Mouse (Mus musculus): ENCODE measurements at regions not wholly inside any gene's neighbourhood (a gene's known extent, or its start where the extent isn't known, plus 50 kb on each side); places are given as distances from the start of the nearest gene placed in this dataset.
"Not testable (repeated sequence)": the region's sequence is repeated elsewhere in the genome, so short reads cannot be mapped to it uniquely, and the experiment has no call there.

DNA sequence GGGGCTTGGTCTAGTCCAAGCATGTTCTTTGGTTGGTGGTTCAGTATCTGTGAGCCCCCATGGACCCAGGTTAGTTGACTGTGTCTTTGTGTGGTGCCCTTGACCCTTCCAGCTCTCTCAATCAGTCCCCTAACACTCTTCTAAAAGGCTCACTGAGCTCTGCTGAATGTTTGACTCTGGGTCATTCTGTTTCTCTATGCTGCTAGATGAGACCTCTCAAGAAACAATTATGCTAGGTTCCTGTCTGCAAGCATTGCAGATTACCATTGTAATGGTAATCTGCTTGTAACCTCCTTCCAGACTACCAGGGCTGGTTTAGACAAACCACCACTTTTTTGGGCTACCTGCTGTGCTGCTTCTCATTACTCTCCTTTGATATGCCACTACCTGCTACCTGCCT, 2863.9 kb downstream of the Gm37988 start:
- H3K27me3 ChIP-seq (ENCODE audit: control insufficient read depth, insufficient read depth, low read length), result no peaks in the 10 kb centered on the region
- H3K9me3 ChIP-seq (ENCODE audit: control insufficient read depth, low read length), result no peaks in the 10 kb centered on the region
- no peak overlapping the region for H3K27ac ChIP-seq (ENCODE audit: low read depth, low read length)
- no peaks in the 10 kb centered on the region for H3K4me1 ChIP-seq (replicated peaks; ENCODE audit: control insufficient read depth, insufficient read depth, low read length)
- no peak overlapping the region for H3K4me3 ChIP-seq (ENCODE audit: low read depth, low read length)
- H3K9ac ChIP-seq (ENCODE audit: low read length), result no peak overlapping the region
- no peak for DNase-seq (ENCODE audit: low spot score)
- H3K36me3 ChIP-seq (ENCODE audit: control insufficient read depth, insufficient read depth, low read length), result no peaks in the 10 kb centered on the region
- H3K4me2 ChIP-seq (ENCODE audit: low read depth, low read length, severe bottlenecking), result no peak overlapping the region
- ATAC-seq (replicated peaks; ENCODE audit: low FRiP score), result no peak

DNA sequence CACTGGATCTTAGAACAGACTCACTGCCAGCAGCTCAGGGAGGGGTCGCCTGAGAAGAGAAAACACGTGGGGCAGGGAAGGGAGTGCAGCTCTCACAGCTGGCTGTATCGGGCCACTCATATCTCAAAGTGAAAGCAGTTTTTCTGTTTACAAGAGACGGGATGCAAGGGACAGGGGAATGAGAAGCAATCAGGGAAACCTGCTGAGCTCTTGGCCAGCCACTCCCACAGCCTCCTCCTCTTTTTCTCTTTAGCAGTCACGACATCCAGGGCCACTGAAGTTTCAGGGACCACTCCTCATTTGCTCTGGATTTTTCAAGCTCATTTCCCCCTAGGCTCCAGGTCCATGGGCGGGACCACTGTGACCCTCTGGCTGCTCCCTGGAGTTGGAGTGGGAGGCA, 2901.5 kb downstream of the Gm37988 start:
- not testable (repeated sequence) for H3K9ac ChIP-seq (ENCODE audit: low read length); H3K36me3 ChIP-seq (ENCODE audit: control insufficient read depth, insufficient read depth, low read length); H3K27me3 ChIP-seq (ENCODE audit: control insufficient read depth, insufficient read depth, low read length); H3K4me2 ChIP-seq (ENCODE audit: low read depth, low read length, severe bottlenecking); ATAC-seq (replicated peaks; ENCODE audit: low FRiP score); H3K4me1 ChIP-seq (replicated peaks; ENCODE audit: control insufficient read depth, insufficient read depth, low read length); H3K27ac ChIP-seq (ENCODE audit: low read depth, low read length); DNase-seq (ENCODE audit: low spot score); H3K4me3 ChIP-seq (ENCODE audit: low read depth, low read length); H3K9me3 ChIP-seq (ENCODE audit: control insufficient read depth, low read length)
- WGBS, result 89% methylated on average over 6 of the region's 6 CpGs

DNA sequence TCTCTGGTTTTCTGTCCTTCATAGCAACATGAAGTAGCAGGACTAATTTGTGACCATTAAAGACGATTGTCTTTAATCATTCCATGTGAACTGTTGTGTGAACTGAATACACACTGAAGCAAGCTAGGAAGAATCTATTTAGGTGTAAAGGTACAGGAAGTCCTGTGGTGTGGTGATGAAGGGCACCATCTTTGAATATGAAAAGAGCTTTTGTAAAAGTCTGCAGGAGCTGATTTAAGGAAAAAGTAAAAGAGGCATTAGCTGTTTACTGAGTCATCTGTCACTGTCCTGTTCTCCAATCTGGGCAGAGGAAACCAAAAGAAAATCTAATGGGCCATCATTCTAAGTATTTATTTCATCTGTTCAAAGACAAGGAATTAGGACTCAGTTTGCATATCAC, 2925.0 kb downstream of the Gm37988 start:
- Histone ChIP-seq H3K36me3 (ENCODE audit: control insufficient read depth, insufficient read depth, low read length) (no peaks in the 10 kb centered on the region), H3K4me1 (replicated peaks; ENCODE audit: control insufficient read depth, insufficient read depth, low read length) (no peaks in the 10 kb centered on the region), H3K4me3 (ENCODE audit: low read depth, low read length) (no peak overlapping the region), H3K27me3 (ENCODE audit: control insufficient read depth, insufficient read depth, low read length) (no peaks in the 10 kb centered on the region), H3K4me2 (ENCODE audit: low read depth, low read length, severe bottlenecking) (no peak overlapping the region), H3K9ac (ENCODE audit: low read length) (no peak overlapping the region), H3K27ac (ENCODE audit: low read depth, low read length) (no peak overlapping the region), H3K9me3 (ENCODE audit: control insufficient read depth, low read length) (no peaks in the 10 kb centered on the region)
- WGBS, result 61% methylated on average over 1 of the region's 1 CpGs
- DNase-seq (ENCODE audit: low spot score) (no peak), ATAC-seq (replicated peaks; ENCODE audit: low FRiP score) (no peak)

DNA sequence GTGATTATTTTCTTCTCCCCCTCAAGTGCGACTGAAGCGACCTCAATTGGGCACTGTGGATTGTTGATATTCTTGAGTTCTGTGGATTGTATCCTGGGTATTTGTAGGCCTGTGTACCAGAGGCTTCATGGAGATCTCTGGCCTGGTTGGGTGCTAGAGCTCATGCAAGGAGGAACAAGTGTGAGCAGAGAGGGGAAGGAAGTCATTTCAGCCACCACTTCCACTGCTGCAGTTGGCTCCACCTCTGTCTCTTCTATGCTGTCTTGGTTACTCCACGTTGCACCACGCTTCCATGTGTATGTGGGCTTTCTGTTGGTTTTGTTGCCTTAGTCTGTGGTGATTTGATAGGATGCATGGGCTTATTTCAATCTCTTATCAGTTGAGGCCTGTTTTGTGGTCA, 2929.6 kb downstream of the Gm37988 start:
- Histone ChIP-seq H3K9me3 (ENCODE audit: control insufficient read depth, low read length) (no peaks in the 10 kb centered on the region), H3K36me3 (ENCODE audit: control insufficient read depth, insufficient read depth, low read length) (no peaks in the 10 kb centered on the region), H3K27me3 (ENCODE audit: control insufficient read depth, insufficient read depth, low read length) (no peaks in the 10 kb centered on the region), H3K27ac (ENCODE audit: low read depth, low read length) (no peak overlapping the region), H3K9ac (ENCODE audit: low read length) (no peak overlapping the region), H3K4me1 (replicated peaks; ENCODE audit: control insufficient read depth, insufficient read depth, low read length) (no peaks in the 10 kb centered on the region), H3K4me2 (ENCODE audit: low read depth, low read length, severe bottlenecking) (no peak overlapping the region), H3K4me3 (ENCODE audit: low read depth, low read length) (no peak overlapping the region)
- DNase-seq (ENCODE audit: low spot score) (no peak), ATAC-seq (replicated peaks; ENCODE audit: low FRiP score) (no peak)
- WGBS, result 87% methylated on average over 4 of the region's 4 CpGs

DNA sequence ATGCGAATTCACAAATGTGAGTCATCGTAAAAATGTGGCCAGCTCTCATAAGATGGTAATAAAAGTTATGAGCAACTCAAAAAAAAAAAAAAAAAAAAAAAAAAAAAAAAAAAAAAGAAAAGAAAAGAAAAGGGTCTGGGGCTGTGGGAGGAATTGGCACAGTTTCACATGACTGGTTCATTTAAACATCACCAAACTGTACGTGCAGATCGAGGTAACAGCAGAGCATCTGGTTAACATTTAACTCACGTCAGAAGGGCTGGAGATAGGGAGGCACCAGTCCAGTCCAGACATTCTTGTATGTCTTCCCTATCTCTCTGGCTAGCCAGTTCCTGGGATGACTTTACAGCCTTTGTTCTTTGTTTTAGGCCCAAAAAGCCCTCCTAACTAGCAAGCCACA, 2938.2 kb downstream of the Gm37988 start:
- Histone ChIP-seq H3K27me3 (ENCODE audit: control insufficient read depth, insufficient read depth, low read length) (no peaks in the 10 kb centered on the region), H3K9me3 (ENCODE audit: control insufficient read depth, low read length) (no peaks in the 10 kb centered on the region), H3K27ac (ENCODE audit: low read depth, low read length) (no peak overlapping the region), H3K36me3 (ENCODE audit: control insufficient read depth, insufficient read depth, low read length) (no peaks in the 10 kb centered on the region), H3K9ac (ENCODE audit: low read length) (no peak overlapping the region), H3K4me1 (replicated peaks; ENCODE audit: control insufficient read depth, insufficient read depth, low read length) (no peaks in the 10 kb centered on the region), H3K4me3 (ENCODE audit: low read depth, low read length) (no peak overlapping the region), H3K4me2 (ENCODE audit: low read depth, low read length, severe bottlenecking) (no peak overlapping the region)
- 96% methylated on average over 5 of the region's 5 CpGs for WGBS
- DNase-seq (ENCODE audit: low spot score), result no peak
- no peak for ATAC-seq (replicated peaks; ENCODE audit: low FRiP score)

GRCm38 (mm10) chr1:7776720-7777119, 2969.0 kb downstream of the Gm37988 start:
- H3K9ac ChIP-seq (ENCODE audit: low read length), result no peak overlapping the region
- H3K4me2 ChIP-seq (ENCODE audit: low read depth, low read length, severe bottlenecking), result no peak overlapping the region
- H3K27me3 ChIP-seq (ENCODE audit: control insufficient read depth, insufficient read depth, low read length), result no peaks in the 10 kb centered on the region
- H3K4me3 ChIP-seq (ENCODE audit: low read depth, low read length), result no peak overlapping the region
- H3K27ac ChIP-seq (ENCODE audit: low read depth, low read length), result no peak overlapping the region
- WGBS, result 4% methylated on average over 1 of the region's 1 CpGs
- H3K36me3 ChIP-seq (ENCODE audit: control insufficient read depth, insufficient read depth, low read length), result no peaks in the 10 kb centered on the region
- no peaks in the 10 kb centered on the region for H3K9me3 ChIP-seq (ENCODE audit: control insufficient read depth, low read length)
- ATAC-seq (replicated peaks; ENCODE audit: low FRiP score), result 0 out of 2 replicates have a peak, but pooled peaks have one; percentile 35
- DNase-seq (ENCODE audit: low spot score), result no peak
- no peaks in the 10 kb centered on the region for H3K4me1 ChIP-seq (replicated peaks; ENCODE audit: control insufficient read depth, insufficient read depth, low read length)

DNA sequence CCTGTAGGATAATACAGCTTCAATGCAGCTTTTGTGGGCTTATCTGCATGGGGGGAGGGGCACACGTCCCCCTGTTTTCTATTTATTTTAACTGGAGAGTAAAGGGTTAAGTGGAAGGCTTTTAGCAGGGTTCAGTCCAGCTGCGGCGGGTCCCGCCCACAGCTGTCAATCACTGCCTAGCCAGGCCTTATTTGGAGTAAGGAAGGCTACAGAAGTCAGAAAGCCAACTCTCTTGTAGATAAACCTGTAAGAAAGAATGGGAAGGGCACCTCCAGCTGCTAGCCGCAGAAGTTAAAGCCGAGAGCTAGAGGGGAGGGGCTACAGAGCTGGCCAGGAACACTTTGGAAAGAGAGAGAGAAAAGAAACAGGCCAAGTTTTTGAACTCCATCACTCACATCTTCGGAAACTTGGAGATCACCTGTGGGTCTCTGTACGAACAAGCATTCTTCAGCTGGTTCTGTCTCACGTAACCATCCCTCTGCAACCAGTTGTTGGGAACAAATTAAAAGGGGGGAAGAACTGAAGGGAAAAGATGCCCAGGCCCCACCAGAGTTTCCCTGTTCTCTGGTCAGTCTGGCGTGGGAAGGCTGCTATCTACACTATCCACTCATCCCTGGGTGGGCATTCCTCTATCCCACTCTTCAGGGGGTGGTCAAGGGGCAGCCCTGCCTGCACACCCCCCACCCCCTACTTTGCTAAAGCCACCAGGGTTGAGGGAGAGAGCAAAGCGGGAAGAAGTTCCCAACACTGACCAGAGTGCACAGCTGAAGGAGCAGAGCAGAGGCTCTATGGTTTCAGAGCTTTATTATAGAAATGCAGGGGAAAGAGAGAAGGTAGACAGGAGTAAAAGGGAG, 2969.7 kb downstream of the Gm37988 start:
- Histone ChIP-seq H3K9ac (ENCODE audit: low read length) (no peak overlapping the region), H3K27ac (ENCODE audit: low read depth, low read length) (no peak overlapping the region), H3K36me3 (ENCODE audit: control insufficient read depth, insufficient read depth, low read length) (no peaks in the 10 kb centered on the region), H3K9me3 (ENCODE audit: control insufficient read depth, low read length) (no peaks in the 10 kb centered on the region), H3K4me2 (ENCODE audit: low read depth, low read length, severe bottlenecking) (no peak overlapping the region), H3K27me3 (ENCODE audit: control insufficient read depth, insufficient read depth, low read length) (no peaks in the 10 kb centered on the region), H3K4me1 (replicated peaks; ENCODE audit: control insufficient read depth, insufficient read depth, low read length) (no peaks in the 10 kb centered on the region), H3K4me3 (ENCODE audit: low read depth, low read length) (no peak overlapping the region)
- DNase-seq (ENCODE audit: low spot score) (peak; percentile 58), ATAC-seq (replicated peaks; ENCODE audit: low FRiP score) (peak; percentile 82)
- WGBS, result 6% methylated on average over 11 of the region's 11 CpGs

DNA sequence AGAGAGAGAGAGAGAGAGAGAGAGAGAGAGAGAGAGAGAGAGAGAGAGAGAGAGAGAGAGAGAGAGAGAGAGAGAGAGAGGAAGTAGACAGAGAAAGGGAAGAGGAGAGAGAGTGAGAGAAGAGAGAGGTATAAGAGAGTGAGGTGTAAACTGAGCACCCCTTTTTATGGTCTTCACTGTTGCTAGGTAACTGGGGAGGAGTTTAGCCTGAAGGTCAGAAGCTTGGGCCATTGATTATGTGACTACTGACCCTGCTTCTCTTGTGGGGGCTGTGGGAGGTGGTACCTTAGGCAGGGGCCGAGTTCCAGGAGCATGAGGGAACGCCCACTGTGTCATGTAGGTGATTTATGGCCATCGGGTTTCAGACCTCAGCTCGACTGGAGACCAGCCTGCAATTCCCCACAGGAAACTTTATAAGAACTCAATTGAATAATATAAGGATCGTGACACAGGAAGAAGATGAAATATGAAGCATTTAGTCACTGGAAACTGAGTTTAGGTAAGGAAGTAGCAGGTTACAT, 2970.4 kb downstream of the Gm37988 start:
- H3K27me3 ChIP-seq (ENCODE audit: control insufficient read depth, insufficient read depth, low read length); H3K9ac ChIP-seq (ENCODE audit: low read length); H3K27ac ChIP-seq (ENCODE audit: low read depth, low read length); H3K36me3 ChIP-seq (ENCODE audit: control insufficient read depth, insufficient read depth, low read length); H3K9me3 ChIP-seq (ENCODE audit: control insufficient read depth, low read length); DNase-seq (ENCODE audit: low spot score); ATAC-seq (replicated peaks; ENCODE audit: low FRiP score); H3K4me1 ChIP-seq (replicated peaks; ENCODE audit: control insufficient read depth, insufficient read depth, low read length); H3K4me3 ChIP-seq (ENCODE audit: low read depth, low read length); H3K4me2 ChIP-seq (ENCODE audit: low read depth, low read length, severe bottlenecking): not testable (repeated sequence)
- WGBS, result 33% methylated on average over 5 of the region's 5 CpGs

DNA sequence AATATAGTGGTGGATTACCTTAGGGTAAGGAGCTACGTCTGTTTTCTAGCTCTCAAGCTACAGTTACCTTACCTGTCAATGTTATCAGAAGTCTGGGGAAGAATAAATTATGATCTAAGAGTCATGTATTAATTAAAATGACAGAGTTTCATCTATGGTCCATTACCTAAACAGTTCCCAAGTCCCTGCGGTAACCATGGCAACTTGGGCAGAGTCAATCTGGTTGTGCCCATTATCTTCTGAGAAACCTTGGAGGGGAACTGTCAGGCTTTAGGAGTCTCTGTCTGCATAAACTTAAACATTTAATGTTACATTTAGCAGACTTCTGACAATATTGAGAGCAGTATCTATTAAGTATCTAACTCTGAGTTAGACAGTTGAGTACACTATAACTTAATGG, 2971.0 kb downstream of the Gm37988 start:
- Histone ChIP-seq H3K9ac (ENCODE audit: low read length) (no peak overlapping the region), H3K27me3 (ENCODE audit: control insufficient read depth, insufficient read depth, low read length) (no peaks in the 10 kb centered on the region), H3K9me3 (ENCODE audit: control insufficient read depth, low read length) (no peaks in the 10 kb centered on the region), H3K4me3 (ENCODE audit: low read depth, low read length) (no peak overlapping the region), H3K4me1 (replicated peaks; ENCODE audit: control insufficient read depth, insufficient read depth, low read length) (no peaks in the 10 kb centered on the region), H3K4me2 (ENCODE audit: low read depth, low read length, severe bottlenecking) (no peak overlapping the region), H3K36me3 (ENCODE audit: control insufficient read depth, insufficient read depth, low read length) (no peaks in the 10 kb centered on the region), H3K27ac (ENCODE audit: low read depth, low read length) (no peak overlapping the region)
- DNase-seq (ENCODE audit: low spot score) (no peak), ATAC-seq (replicated peaks; ENCODE audit: low FRiP score) (no peak)
- 86% methylated on average over 2 of the region's 2 CpGs for WGBS

Data from forebrain, embryonic 11.5 days (tissue).